Mouse (Mus musculus): ENCODE results near the gene Sf3b1. TPM values are rescaled to one million over a fixed set of nuclear protein-coding genes. Genes with fewer than 3 reads are reported as not detected.
"Not testable (repeated sequence)": the region's sequence is repeated elsewhere in the genome, so short reads cannot be mapped to it uniquely, and the experiment has no call there.

Sf3b1 gene
- polyA plus RNA-seq, 1 experiment from 2014 or later: 205 TPM

GRCm38 (mm10) chr1:55026444-55027252, 633 bp downstream of the Sf3b1 start:
- Histone ChIP-seq H3K27ac (peak overlapping the region; percentile 96), H3K4me3 (peak overlapping the region; percentile 94), H3K27me3 (no peaks in the 10 kb centered on the region), H3K4me1 (replicated peaks) (peaks cover 15% of the 10 kb centered on the region), H3K9ac (peak overlapping the region; percentile 98), H3K36me3 (no peaks in the 10 kb centered on the region), H3K4me2 (peak overlapping the region; percentile 60), H3K9me3 (replicated peaks) (no peaks in the 10 kb centered on the region)
- ATAC-seq (replicated peaks; ENCODE audit: insufficient number of reproducible peaks, insufficient read depth, low FRiP score, low read depth): peak; percentile 36
- WGBS: under 1% methylated on average over 55 of the region's 55 CpGs

GRCm38 (mm10) chr1:55025656-55026430, 1.4 kb downstream of the Sf3b1 start:
- Histone ChIP-seq H3K27me3 (no peaks in the 10 kb centered on the region), H3K27ac (peak overlapping the region; percentile 96), H3K4me1 (replicated peaks) (peaks cover 15% of the 10 kb centered on the region), H3K36me3 (no peaks in the 10 kb centered on the region), H3K4me3 (peak overlapping the region; percentile 94), H3K9ac (peak overlapping the region; percentile 98), H3K9me3 (replicated peaks) (no peaks in the 10 kb centered on the region), H3K4me2 (peak overlapping the region; percentile 60)
- no peak for ATAC-seq (replicated peaks; ENCODE audit: insufficient number of reproducible peaks, insufficient read depth, low FRiP score, low read depth)
- 4% methylated on average over 10 of the region's 10 CpGs for WGBS

GRCm38 (mm10) chr1:55021907-55022306, 5.4 kb downstream of the Sf3b1 start:
- peaks cover 15% of the 10 kb centered on the region for H3K4me1 ChIP-seq (replicated peaks)
- H3K27me3 ChIP-seq: no peaks in the 10 kb centered on the region
- no peak overlapping the region for H3K9ac ChIP-seq
- no peak overlapping the region for H3K4me3 ChIP-seq
- no peaks in the 10 kb centered on the region for H3K9me3 ChIP-seq (replicated peaks)
- ATAC-seq (replicated peaks; ENCODE audit: insufficient number of reproducible peaks, insufficient read depth, low FRiP score, low read depth): no peak
- no peak overlapping the region for H3K4me2 ChIP-seq
- no peak overlapping the region for H3K27ac ChIP-seq
- H3K36me3 ChIP-seq: peaks cover 20% of the 10 kb centered on the region; the same call in 1 of the 2 replicates

- peaks cover 76% of the 10 kb centered on the region for H3K36me3 ChIP-seq
- no peak for ATAC-seq (replicated peaks; ENCODE audit: insufficient number of reproducible peaks, insufficient read depth, low FRiP score, low read depth)
- no peak overlapping the region for H3K4me3 ChIP-seq
- H3K9ac ChIP-seq: no peak overlapping the region
- no peaks in the 10 kb centered on the region for H3K4me1 ChIP-seq (replicated peaks)
- no peak overlapping the region for H3K27ac ChIP-seq
- no peaks in the 10 kb centered on the region for H3K27me3 ChIP-seq
- WGBS: 58% methylated on average over 3 of the region's 3 CpGs
- H3K4me2 ChIP-seq: no peak overlapping the region
- H3K9me3 ChIP-seq (replicated peaks): no peaks in the 10 kb centered on the region
Measured at GRCm38 (mm10) chr1:55012513-55012912, 14.8 kb downstream of the Sf3b1 start.

GRCm38 (mm10) chr1:55008313-55008712, 19.0 kb downstream of the Sf3b1 start:
- ATAC-seq (replicated peaks; ENCODE audit: insufficient number of reproducible peaks, insufficient read depth, low FRiP score, low read depth); H3K27ac ChIP-seq; H3K9me3 ChIP-seq (replicated peaks); H3K9ac ChIP-seq; H3K27me3 ChIP-seq; H3K4me3 ChIP-seq; H3K4me2 ChIP-seq; H3K4me1 ChIP-seq (replicated peaks): not testable (repeated sequence)
- peaks cover 75% of the 10 kb centered on the region for H3K36me3 ChIP-seq
- 90% methylated on average over 2 of the region's 2 CpGs for WGBS

- no peak overlapping the region for H3K27ac ChIP-seq
- H3K36me3 ChIP-seq: peaks cover 84% of the 10 kb centered on the region
- WGBS: 83% methylated on average over 5 of the region's 5 CpGs
- no peaks in the 10 kb centered on the region for H3K9me3 ChIP-seq (replicated peaks)
- no peak overlapping the region for H3K4me2 ChIP-seq
- no peak overlapping the region for H3K4me3 ChIP-seq
- ATAC-seq (replicated peaks; ENCODE audit: insufficient number of reproducible peaks, insufficient read depth, low FRiP score, low read depth): no peak
- no peaks in the 10 kb centered on the region for H3K27me3 ChIP-seq
- H3K9ac ChIP-seq: no peak overlapping the region
- H3K4me1 ChIP-seq (replicated peaks): no peaks in the 10 kb centered on the region
Measured at GRCm38 (mm10) chr1:54993581-54993980, 33.7 kb downstream of the Sf3b1 start.

GRCm38 (mm10) chr1:54986248-54986647, 41.0 kb downstream of the Sf3b1 start:
- H3K4me2 ChIP-seq: no peak overlapping the region
- H3K9me3 ChIP-seq (replicated peaks): no peaks in the 10 kb centered on the region
- H3K36me3 ChIP-seq: peaks cover 53% of the 10 kb centered on the region
- ATAC-seq (replicated peaks; ENCODE audit: insufficient number of reproducible peaks, insufficient read depth, low FRiP score, low read depth): no peak
- no peak overlapping the region for H3K27ac ChIP-seq
- WGBS: 95% methylated on average over 5 of the region's 5 CpGs
- H3K4me3 ChIP-seq: no peak overlapping the region
- H3K4me1 ChIP-seq (replicated peaks): no peaks in the 10 kb centered on the region
- no peaks in the 10 kb centered on the region for H3K27me3 ChIP-seq
- H3K9ac ChIP-seq: no peak overlapping the region

- H3K27me3 ChIP-seq: no peaks in the 10 kb centered on the region
Measured at GRCm38 (mm10) chr1:54985831-54986230, 41.5 kb downstream of the Sf3b1 start.

GRCm38 (mm10) chr1:54984154-54984553, 43.1 kb downstream of the Sf3b1 start:
- 86% methylated on average over 7 of the region's 7 CpGs for WGBS
- ATAC-seq (replicated peaks; ENCODE audit: insufficient number of reproducible peaks, insufficient read depth, low FRiP score, low read depth): no peak
- Histone ChIP-seq H3K36me3 (peaks cover 34% of the 10 kb centered on the region), H3K27me3 (no peaks in the 10 kb centered on the region), H3K4me1 (replicated peaks) (no peaks in the 10 kb centered on the region), H3K9me3 (replicated peaks) (no peaks in the 10 kb centered on the region), H3K4me2 (no peak overlapping the region), H3K27ac (no peak overlapping the region), H3K4me3 (no peak overlapping the region), H3K9ac (no peak overlapping the region)

More at GRCm38 (mm10) chr1:54985831-54986230, 41.5 kb downstream of the Sf3b1 start:
- no peak overlapping the region for H3K4me2 ChIP-seq
- H3K9me3 ChIP-seq (replicated peaks): no peaks in the 10 kb centered on the region
- no peaks in the 10 kb centered on the region for H3K4me1 ChIP-seq (replicated peaks)
- H3K36me3 ChIP-seq: peaks cover 49% of the 10 kb centered on the region
- no peak overlapping the region for H3K9ac ChIP-seq
- no peak for ATAC-seq (replicated peaks; ENCODE audit: insufficient number of reproducible peaks, insufficient read depth, low FRiP score, low read depth)
- H3K4me3 ChIP-seq: no peak overlapping the region
- 73% methylated on average over 3 of the region's 3 CpGs for WGBS
- H3K27ac ChIP-seq: no peak overlapping the region

- H3K4me3 ChIP-seq: no peak overlapping the region
- 63% methylated on average over 3 of the region's 3 CpGs for WGBS
- no peaks in the 10 kb centered on the region for H3K9me3 ChIP-seq (replicated peaks)
- no peaks in the 10 kb centered on the region for H3K27me3 ChIP-seq
- ATAC-seq (replicated peaks; ENCODE audit: insufficient number of reproducible peaks, insufficient read depth, low FRiP score, low read depth): no peak
- H3K4me2 ChIP-seq: no peak overlapping the region
- H3K9ac ChIP-seq: no peak overlapping the region
- no peak overlapping the region for H3K27ac ChIP-seq
- no peaks in the 10 kb centered on the region for H3K4me1 ChIP-seq (replicated peaks)
- peaks cover 31% of the 10 kb centered on the region for H3K36me3 ChIP-seq
Measured at GRCm38 (mm10) chr1:54983339-54983738, 43.9 kb downstream of the Sf3b1 start.

- Histone ChIP-seq H3K9ac (no peak overlapping the region), H3K9me3 (replicated peaks) (no peaks in the 10 kb centered on the region), H3K27me3 (no peaks in the 10 kb centered on the region), H3K4me1 (replicated peaks) (no peaks in the 10 kb centered on the region), H3K27ac (no peak overlapping the region), H3K36me3 (peaks cover 27% of the 10 kb centered on the region), H3K4me3 (no peak overlapping the region), H3K4me2 (no peak overlapping the region)
- 73% methylated on average over 3 of the region's 3 CpGs for WGBS
- ATAC-seq (replicated peaks; ENCODE audit: insufficient number of reproducible peaks, insufficient read depth, low FRiP score, low read depth): no peak
Measured at GRCm38 (mm10) chr1:54982636-54983035, 44.6 kb downstream of the Sf3b1 start.

All from heart, embryonic 15.5 days (tissue).